Mouse (Mus musculus) hindbrain, postnatal 0 days (tissue): ENCODE data around the gene Ttn. TPM values are rescaled to one million over a fixed set of nuclear protein-coding genes. Genes with fewer than 3 reads are reported as not detected.
A peak's percentile ranks its signal among the peaks of the same experiment; 100 is the strongest.

ENCODE experiments used
- ATAC-seq: fragments of 200-750 bp; cut with Nextera tagmentation; 2 replicates; pipeline ENCODE4 v1.8.0; 2017; ENCODE audit warnings: mild to moderate bottlenecking, moderate TSS enrichment, moderate library complexity
- DNase-seq: peaks from one replicate; pipeline ENCODE4 v3.0.0-alpha.2; 2015; ENCODE audit warnings: low spot score
- H3K27ac ChIP-seq: fragments of 300-500 bp; sonication (generic); 2 replicates; pipeline ENCODE4 v1.5.1; 2014; ENCODE audit warnings: mild to moderate bottlenecking
- H3K27me3 ChIP-seq: fragments of 300-500 bp; sonication (generic); 2 replicates; pipeline ENCODE4 v1.6.1; 2014; ENCODE audit warnings: low read length, mixed read lengths; ENCODE audit not compliant: insufficient read depth
- H3K36me3 ChIP-seq: fragments of 300-500 bp; sonication (generic); 2 replicates; pipeline ENCODE4 v1.6.1; 2014; ENCODE audit warnings: low read length, mixed read lengths; ENCODE audit not compliant: insufficient read depth
- H3K4me1 ChIP-seq: fragments of 300-500 bp; sonication (generic); 2 replicates; pipeline ENCODE4 v1.6.1; 2014; ENCODE audit warnings: antibody characterized with exemption, low read length, mixed read lengths; ENCODE audit not compliant: insufficient read depth
- H3K4me2 ChIP-seq: fragments of 300-500 bp; sonication (generic); 2 replicates; pipeline ENCODE4 v1.6.1; 2014; ENCODE audit warnings: low read depth, mild to moderate bottlenecking, low read length, moderate library complexity, mixed read lengths
- H3K4me3 ChIP-seq: fragments of 300-500 bp; sonication (generic); 2 replicates; pipeline ENCODE4 v1.5.1; 2014; ENCODE audit warnings: low read length
- H3K9ac ChIP-seq: fragments of 300-500 bp; sonication (generic); replicated peaks from 2 replicates; pipeline ENCODE4 v1.6.1; 2014; ENCODE audit warnings: mild to moderate bottlenecking, low read length, moderate library complexity, mixed read lengths
- H3K9me3 ChIP-seq: fragments of 300-500 bp; sonication (generic); 2 replicates; pipeline ENCODE4 v1.6.1; 2016; ENCODE audit warnings: low read length, mixed read lengths
- CTCF ChIP-seq: IDR thresholded peaks from 2 replicates; pipeline ENCODE4 v1.5.1; 2016; ENCODE audit warnings: antibody characterized with exemption, control low read depth, low read depth
- WGBS: fragments of 180-500 bp; shearing (Covaris S2); extraction: QIAGEN DNeasy Blood & Tissue Kit; methylation state at CpG from one replicate; pipeline ENCODE4 v1.1.7; 2014; 5-methylcytosine and 5-hydroxymethylcytosine counted together
- polyA plus RNA-seq: library from polyadenylated mRNA; unstranded; fragments of >200 nt; fragmentation: Nextera tagmentation; extraction: Ambion mirVana; gene quantifications from 2 replicates; pipeline ENCODE4 v1.2.1, GENCODE M21; 2015
- total RNA-seq: library from RNA; depleted of rRNA; stranded (reverse); fragments of >200 nt; gene quantifications from 2 replicates; pipeline ENCODE4 v1.2.3, GENCODE M21; 2014

The Ttn gene
- total and polyA plus RNA-seq, 2 experiments from 2014 or later: 0.58 to 0.73 TPM

- ATAC-seq (no peak), DNase-seq (no peak)
- no peak for TF ChIP-seq CTCF
- Histone ChIP-seq H3K4me3 (no peak overlapping the region), H3K4me2 (no peak overlapping the region), H3K4me1 (no peaks in the 10 kb centered on the region), H3K36me3 (peaks cover 44% of the 10 kb centered on the region), H3K27me3 (no peaks in the 10 kb centered on the region), H3K27ac (no peak overlapping the region), H3K9me3 (no peaks in the 10 kb centered on the region), H3K9ac (no peak overlapping the region)
- 86% methylated on average over 3 of the region's 3 CpGs for WGBS
Observed at GRCm38 (mm10) chr2:76687608-76688007, 294.7 kb downstream of the Ttn start.

- 98% methylated on average over 3 of the region's 3 CpGs for WGBS
- Histone ChIP-seq H3K36me3 (peaks cover 43% of the 10 kb centered on the region), H3K9me3 (no peaks in the 10 kb centered on the region), H3K4me1 (no peaks in the 10 kb centered on the region), H3K27ac (no peak overlapping the region), H3K4me2 (no peak overlapping the region), H3K27me3 (no peaks in the 10 kb centered on the region), H3K9ac (no peak overlapping the region), H3K4me3 (no peak overlapping the region)
- ATAC-seq (no peak), DNase-seq (no peak)
- TF ChIP-seq CTCF: no peak
Observed at GRCm38 (mm10) chr2:76686986-76687385, 295.4 kb downstream of the Ttn start.

DNA sequence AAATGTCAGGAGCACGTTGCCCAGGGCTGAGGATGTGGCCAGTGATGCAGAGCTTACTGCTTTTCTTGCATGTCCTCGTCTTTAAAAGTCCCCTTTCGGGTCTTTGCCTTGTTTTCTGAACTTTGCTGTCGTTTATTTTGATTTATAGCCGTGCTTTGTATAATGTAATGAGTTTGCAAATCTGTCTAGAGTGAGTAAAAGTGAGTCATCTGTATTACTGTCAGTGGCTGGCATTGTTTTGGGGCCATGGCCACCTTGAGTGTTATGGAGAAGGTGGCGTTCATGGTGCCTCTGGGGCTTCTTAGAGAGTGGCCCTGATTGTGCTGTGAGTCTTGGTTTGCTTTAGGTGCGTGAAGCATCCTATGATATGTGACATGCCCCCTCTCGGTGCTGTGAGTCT lies 300.0 kb downstream of the Ttn start:
- H3K36me3 ChIP-seq: peaks cover 28% of the 10 kb centered on the region
- H3K9ac ChIP-seq: no peak overlapping the region
- no peak overlapping the region for H3K27ac ChIP-seq
- TF ChIP-seq CTCF: no peak
- no peaks in the 10 kb centered on the region for H3K9me3 ChIP-seq
- DNase-seq (no peak), ATAC-seq (no peak)
- no peaks in the 10 kb centered on the region for H3K27me3 ChIP-seq
- no peak overlapping the region for H3K4me3 ChIP-seq
- H3K4me2 ChIP-seq: no peak overlapping the region
- no peaks in the 10 kb centered on the region for H3K4me1 ChIP-seq
- 86% methylated on average over 8 of the region's 8 CpGs for WGBS

DNA sequence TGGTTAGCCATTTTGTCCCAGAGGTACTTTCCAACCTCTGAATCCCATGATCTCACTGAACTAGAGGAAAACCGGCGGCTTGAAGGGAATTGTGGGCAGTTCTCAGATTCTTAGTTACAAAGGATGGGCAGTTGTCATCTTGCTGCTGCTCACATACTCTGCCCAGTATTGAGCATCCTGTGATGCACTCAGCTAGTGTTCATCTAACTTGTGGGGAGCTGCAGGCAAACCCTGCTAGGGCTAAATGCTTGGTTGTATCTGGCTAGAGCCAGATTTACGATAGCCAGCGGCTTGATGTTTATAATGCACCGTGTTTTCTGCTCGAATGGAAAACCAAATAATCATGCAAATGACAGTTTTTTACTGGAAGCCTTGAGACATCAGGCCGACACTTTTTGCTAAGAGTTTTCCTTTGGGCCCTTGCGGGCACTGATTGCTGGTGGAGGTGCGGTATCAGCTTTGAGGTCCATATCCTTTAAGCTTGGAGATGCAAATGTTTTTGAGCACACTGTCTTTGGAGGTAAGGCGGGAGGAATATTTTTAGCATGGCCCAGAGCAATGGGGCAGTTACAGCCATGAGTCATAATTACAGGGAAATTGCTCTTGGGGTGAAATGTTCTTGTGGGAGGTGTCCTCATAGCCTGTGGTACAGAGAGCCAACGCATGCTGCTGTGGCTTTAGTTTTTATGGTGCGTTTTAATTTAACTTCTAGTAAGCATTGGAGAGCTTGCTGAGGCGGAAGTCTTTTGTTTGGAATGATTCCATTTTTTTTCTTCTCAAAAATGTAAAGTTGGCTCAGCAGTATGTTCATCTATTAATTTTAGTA lies 305.7 kb downstream of the Ttn start:
- no peaks in the 10 kb centered on the region for H3K9me3 ChIP-seq
- no peak for ATAC-seq
- H3K27me3 ChIP-seq: no peaks in the 10 kb centered on the region
- H3K27ac ChIP-seq: no peak overlapping the region
- peaks cover 11% of the 10 kb centered on the region for H3K4me1 ChIP-seq
- H3K4me2 ChIP-seq: peak overlapping the region; percentile 68
- peak overlapping the region; percentile 87 for H3K9ac ChIP-seq
- H3K36me3 ChIP-seq: no peaks in the 10 kb centered on the region
- WGBS: 44% methylated on average over 13 of the region's 13 CpGs
- DNase-seq: no peak
- TF ChIP-seq CTCF: no peak
- H3K4me3 ChIP-seq: peak overlapping the region; percentile 90

DNA sequence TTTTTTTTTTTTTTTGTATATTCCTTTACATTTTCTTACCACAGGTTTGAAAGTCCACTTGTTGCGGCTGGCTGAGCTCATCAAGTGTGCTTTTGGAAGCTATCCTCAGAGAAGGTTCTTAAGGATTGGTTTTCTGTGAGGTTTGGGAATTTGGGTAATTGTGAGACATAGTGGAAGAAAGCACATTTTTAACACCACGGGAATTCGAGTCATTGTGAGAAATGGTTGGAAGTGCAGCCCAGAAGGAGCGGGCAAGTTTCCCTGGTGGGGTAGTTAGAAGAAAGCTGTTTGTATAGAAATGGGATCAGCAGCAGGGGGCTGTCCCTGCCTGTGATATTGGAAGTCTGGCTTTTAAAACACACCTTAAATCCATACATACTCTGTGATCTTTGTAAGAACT lies 306.4 kb downstream of the Ttn start:
- Histone ChIP-seq H3K4me3 (peak overlapping the region; percentile 90), H3K4me2 (peak overlapping the region; percentile 68), H3K9me3 (no peaks in the 10 kb centered on the region), H3K36me3 (no peaks in the 10 kb centered on the region), H3K27me3 (no peaks in the 10 kb centered on the region), H3K4me1 (peaks cover 11% of the 10 kb centered on the region), H3K27ac (no peak overlapping the region), H3K9ac (peak overlapping the region; percentile 87)
- 7% methylated on average over 4 of the region's 4 CpGs for WGBS
- ATAC-seq: no peak
- no peak for TF ChIP-seq CTCF
- no peak for DNase-seq

- no peak for DNase-seq
- ATAC-seq: peak; percentile 74
- WGBS: 3% methylated on average over 30 of the region's 44 CpGs
Observed at GRCm38 (mm10) chr2:76675451-76675850, 306.9 kb downstream of the Ttn start.

More at GRCm38 (mm10) chr2:76675451-76675850, 306.9 kb downstream of the Ttn start:
- Histone ChIP-seq H3K4me3 (peak overlapping the region; percentile 90), H3K36me3 (no peaks in the 10 kb centered on the region), H3K9ac (peak overlapping the region; percentile 87), H3K27ac (peak overlapping the region; percentile 84), H3K27me3 (no peaks in the 10 kb centered on the region), H3K4me2 (peak overlapping the region; percentile 68), H3K9me3 (no peaks in the 10 kb centered on the region), H3K4me1 (peaks cover 11% of the 10 kb centered on the region)
- no peak for TF ChIP-seq CTCF
